Mouse (Mus musculus) limb, embryonic 12.5 days (tissue): ENCODE data around the gene Dnlz. TPM values are rescaled to one million over a fixed set of nuclear protein-coding genes. Genes with fewer than 3 reads are reported as not detected.

Source experiments
- polyA plus RNA-seq: library from polyadenylated mRNA; unstranded; fragments of >200 nt; fragmentation: Nextera tagmentation; extraction: Ambion mirVana; gene quantifications from 2 replicates; pipeline ENCODE4 v1.2.1, GENCODE M21; 2016

Dnlz gene
- polyA plus RNA-seq, 1 experiment from 2014 or later: 32.2 TPM

Other genes starting within 250 kb of the Dnlz start
- gene Nacc2, start 228.9 kb downstream of the Dnlz start, polyA plus RNA-seq: 4.7 TPM in 2 replicates
- not detected in 2 replicates for gene Lhx3, start 143.8 kb downstream of the Dnlz start, polyA plus RNA-seq
- gene Qsox2, start 114.6 kb downstream of the Dnlz start, polyA plus RNA-seq: 16.1 TPM in 2 replicates
- gene Ccdc187, start 57.6 kb downstream of the Dnlz start, polyA plus RNA-seq: not detected in 2 replicates
- 73.4 and 74.1 TPM in 2 replicates for gene Gpsm1, start 36.6 kb downstream of the Dnlz start, polyA plus RNA-seq
- gene Card9, start 8.8 kb upstream of the Dnlz start, polyA plus RNA-seq: 0.50 and 0.51 TPM in 2 replicates
- gene Snapc4, start 28.5 kb upstream of the Dnlz start, polyA plus RNA-seq: 36.7 and 39.4 TPM in 2 replicates
- 170 TPM in 2 replicates for gene Entr1, start 37.2 kb upstream of the Dnlz start, polyA plus RNA-seq
- 116 TPM in 2 replicates for gene Pmpca, start 37.2 kb upstream of the Dnlz start, polyA plus RNA-seq
- gene Inpp5e, start 57.1 kb upstream of the Dnlz start, polyA plus RNA-seq: 29.1 and 30.3 TPM in 2 replicates
- 25.6 and 33.0 TPM in 2 replicates for gene Sec16a, start 93.1 kb upstream of the Dnlz start, polyA plus RNA-seq
- gene Notch1, start 164.6 kb upstream of the Dnlz start, polyA plus RNA-seq: 13.7 and 14.0 TPM in 2 replicates
- 77.4 and 82.1 TPM in 2 replicates for gene Egfl7, start 227.9 kb upstream of the Dnlz start, polyA plus RNA-seq
- 0.31 TPM in 1 of 2 replicates, not detected in the other for gene Gm20532, start 234.5 kb upstream of the Dnlz start, polyA plus RNA-seq